Mouse (Mus musculus) cortical plate, adult 2 months (tissue): ENCODE measurements around the gene Gm28372. TPM values are rescaled to one million over a fixed set of nuclear protein-coding genes. Genes with fewer than 3 reads are reported as not detected.

Experiments
- H3K27ac ChIP-seq: fragments of 200-500 bp; 2 replicates; pipeline ENCODE4 v1.5.1; 2012; ENCODE audit warnings: low read length, control low read depth, inconsistent platforms; ENCODE audit not compliant: insufficient read depth
- H3K4me1 ChIP-seq: fragments of 200-500 bp; 2 replicates; pipeline ENCODE4 v1.6.1; 2011; ENCODE audit warnings: low read length; ENCODE audit not compliant: control insufficient read depth, insufficient read depth
- H3K4me3 ChIP-seq: fragments of 200-500 bp; 2 replicates; pipeline ENCODE4 v1.5.1; 2011; ENCODE audit warnings: mild to moderate bottlenecking, low read length, control low read depth; ENCODE audit not compliant: insufficient read depth
- CTCF ChIP-seq: fragments of 200-500 bp; IDR thresholded peaks from 2 replicates; pipeline ENCODE4 v1.5.1; 2011; ENCODE audit warnings: mild to moderate bottlenecking, control low read depth, low read length; ENCODE audit not compliant: insufficient read depth; ENCODE audit errors: extremely low read depth
- POLR2A ChIP-seq: fragments of 200-500 bp; IDR thresholded peaks from 2 replicates; pipeline ENCODE4 v1.6.1; 2011; ENCODE audit warnings: mild to moderate bottlenecking, low read length, control low read depth; ENCODE audit not compliant: insufficient read depth; ENCODE audit errors: extremely low read depth
- polyA plus RNA-seq: library from polyadenylated mRNA; depleted of rRNA; stranded (reverse); fragments of >200 nt; gene quantifications from 2 replicates; pipeline ENCODE4 v1.2.3, GENCODE M21; 2012

The Gm28372 gene
- polyA plus RNA-seq, 1 experiment = not detected

DNA sequence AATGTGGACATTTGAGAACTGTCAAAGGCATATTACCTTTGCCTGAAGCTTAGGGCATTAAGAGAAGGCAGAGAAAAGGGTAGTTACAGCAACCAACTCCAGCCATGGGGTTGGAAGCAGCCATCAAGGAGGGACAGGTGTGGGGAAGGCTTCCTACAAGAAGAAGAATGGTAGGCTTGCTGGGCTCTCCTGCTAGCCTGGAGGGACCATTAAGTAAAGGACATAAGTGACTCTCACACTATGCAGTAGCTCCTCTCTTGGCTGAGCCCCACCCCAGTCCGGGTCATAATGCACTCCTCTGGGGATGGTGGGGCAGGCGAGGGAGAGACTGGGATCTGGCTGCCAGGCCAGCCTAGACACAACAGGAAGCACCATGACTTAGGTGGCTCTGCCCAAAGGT is 1.1 kb downstream of the Gm28372 start, which contains the start of gene Tmem239:
Gene Tmem239, plus strand, starts transcription at position 301 of the 400 bp plus-strand sequence.
- no peak for TF ChIP-seq CTCF
- no peak for TF ChIP-seq POLR2A
- Histone ChIP-seq H3K27ac (no peak within 1 kb of the TSS), H3K4me1 (no peaks in the 10 kb centered on the region)

DNA sequence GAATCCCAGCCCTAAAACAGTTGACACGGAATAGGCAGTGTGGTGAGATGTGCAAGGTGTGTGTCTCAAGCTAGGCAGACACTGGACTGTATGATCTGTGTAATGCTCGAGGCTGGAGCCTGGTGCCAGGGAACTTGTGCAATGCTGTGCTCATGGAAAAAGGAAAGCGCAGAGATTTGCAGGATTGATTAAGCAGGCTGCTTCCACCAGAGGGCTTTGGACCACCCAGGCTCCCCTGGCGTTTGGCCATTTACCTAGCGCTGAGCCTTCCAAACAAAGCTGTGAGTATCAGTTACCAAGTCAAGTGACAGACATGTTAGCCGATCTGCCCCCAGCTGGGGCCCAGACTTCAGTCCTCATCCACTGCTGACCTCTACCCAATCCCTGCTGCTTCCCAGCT is 3.2 kb downstream of the Gm28372 start:
- TF ChIP-seq CTCF = no peak
- no peak for TF ChIP-seq POLR2A
- Histone ChIP-seq H3K27ac (no peak overlapping the region), H3K4me1 (no peaks in the 10 kb centered on the region), H3K4me3 (no peak overlapping the region)

More for the DNA sequence above, 1.1 kb downstream of the Gm28372 start, which contains the start of gene Tmem239:
- no peak within 1 kb of the TSS for H3K4me3 ChIP-seq

GRCm38 (mm10) chr2:130411558-130412495 is 6.8 kb downstream of the Gm28372 start:
- Histone ChIP-seq H3K4me1 (no peaks in the 10 kb centered on the region), H3K4me3 (no peak overlapping the region), H3K27ac (no peak overlapping the region)
- TF ChIP-seq CTCF (peak; percentile 78), POLR2A (no peak)

DNA sequence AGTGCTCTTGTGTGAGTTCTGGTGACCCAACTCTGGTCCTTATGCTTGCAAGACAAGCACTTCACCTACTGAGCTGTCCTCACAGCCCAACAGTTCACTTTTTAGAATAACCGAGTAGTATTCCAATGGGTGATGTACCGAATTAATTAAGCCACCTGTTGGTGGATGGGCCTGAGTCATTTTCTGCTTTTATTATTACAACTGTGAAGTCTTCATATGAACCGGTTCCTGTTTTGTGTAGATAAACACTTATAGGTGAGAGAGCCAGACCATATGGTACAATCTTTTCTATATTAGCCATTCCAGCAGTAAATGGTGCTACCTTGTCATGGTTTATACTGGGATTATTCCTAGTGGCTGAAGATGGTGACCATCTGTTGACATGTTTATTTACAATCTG is 7.7 kb downstream of the Gm28372 start:
- Histone ChIP-seq H3K4me3 (no peak overlapping the region), H3K4me1 (no peaks in the 10 kb centered on the region), H3K27ac (no peak overlapping the region)
- no peak for TF ChIP-seq POLR2A
- no peak for TF ChIP-seq CTCF

GRCm38 (mm10) chr2:130414094-130414856 is 9.2 kb downstream of the Gm28372 start:
- no peak overlapping the region for H3K4me3 ChIP-seq
- TF ChIP-seq CTCF = no peak
- TF ChIP-seq POLR2A = no peak
- no peak overlapping the region for H3K27ac ChIP-seq
- H3K4me1 ChIP-seq = no peaks in the 10 kb centered on the region

DNA sequence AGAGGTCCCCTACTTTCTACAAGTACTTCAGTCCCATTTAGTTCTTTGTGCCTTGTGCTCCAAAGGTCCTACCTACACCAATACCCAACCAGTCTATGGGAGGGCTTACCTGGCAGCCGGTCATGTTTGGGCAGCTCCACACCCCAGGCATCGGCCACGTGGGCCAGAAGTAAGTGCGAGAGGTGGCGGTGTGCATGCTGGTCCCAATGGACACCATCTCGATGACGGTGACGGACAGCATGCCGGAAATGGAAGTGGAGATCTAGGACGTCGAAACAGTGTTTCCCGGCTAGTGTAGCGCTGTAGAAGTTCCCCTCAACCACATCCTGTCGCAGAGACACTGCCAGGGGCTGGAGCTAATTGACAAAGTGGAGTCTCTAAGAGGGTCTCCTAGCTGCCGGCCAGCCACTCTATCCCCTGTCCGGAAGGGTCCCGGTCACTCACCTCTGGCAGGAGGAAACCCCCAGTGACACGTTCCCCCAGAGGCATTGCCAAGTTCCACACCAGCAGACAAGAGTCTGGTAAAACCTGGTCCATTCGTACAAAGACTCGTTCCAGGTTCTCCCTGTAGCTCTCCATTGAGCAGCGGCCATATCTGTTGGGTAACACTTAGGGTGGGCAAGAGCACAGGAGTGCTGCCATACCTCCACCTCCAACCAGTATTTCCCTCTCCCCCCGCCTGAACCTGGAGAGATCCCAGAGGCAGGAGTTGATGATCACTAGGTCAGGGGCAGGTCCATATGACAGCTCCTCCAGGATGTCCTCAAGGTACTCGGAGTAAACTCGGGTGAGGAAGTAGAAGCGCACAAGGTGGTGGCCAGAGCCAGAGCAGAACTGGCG is 17.0 kb downstream of the Gm28372 start:
- H3K4me3 ChIP-seq = no peak overlapping the region
- no peak for TF ChIP-seq POLR2A
- no peak for TF ChIP-seq CTCF
- no peak overlapping the region for H3K27ac ChIP-seq
- peaks cover 2% of the 10 kb centered on the region; the same call in 1 of the 2 replicates for H3K4me1 ChIP-seq

DNA sequence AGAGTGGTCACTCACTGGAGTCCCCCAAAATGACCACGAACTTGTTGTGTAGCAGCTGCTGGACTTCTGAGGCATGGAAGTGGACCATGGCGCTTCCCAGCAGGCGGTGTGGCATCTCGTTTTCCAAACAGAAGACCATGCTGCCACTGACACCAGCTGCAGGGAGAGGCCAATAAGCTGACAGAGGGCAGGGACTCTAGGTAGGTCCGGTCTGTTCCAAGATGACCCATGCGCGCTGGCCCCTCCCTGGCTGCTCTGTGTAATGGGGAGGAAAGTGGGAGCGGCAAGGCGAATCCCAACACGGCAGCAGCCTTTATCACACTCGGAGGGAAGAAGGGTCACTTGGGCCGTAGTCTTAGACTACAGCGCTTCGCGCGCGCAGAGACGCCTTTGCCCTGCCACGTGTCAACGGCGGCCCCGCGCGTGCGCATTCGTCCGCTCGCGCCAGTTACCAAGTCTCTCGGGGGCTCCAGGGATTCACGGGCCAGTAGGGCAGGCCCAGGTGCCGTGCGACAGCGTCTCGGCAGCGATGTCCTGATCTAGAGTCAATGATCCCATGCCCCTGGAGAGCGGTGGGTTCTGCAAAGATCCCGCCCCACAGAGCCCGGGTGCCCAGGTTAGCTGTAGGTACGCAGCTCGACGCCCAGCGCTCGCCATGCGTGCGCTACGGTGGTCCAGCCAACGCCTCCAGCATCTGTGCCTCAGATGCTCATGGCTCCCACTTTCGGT is 18.5 kb downstream of the Gm28372 start:
- Histone ChIP-seq H3K4me1 (peaks cover 2% of the 10 kb centered on the region; the same call in 1 of the 2 replicates), H3K4me3 (peak overlapping the region; percentile 85), H3K27ac (peak overlapping the region; percentile 89)
- TF ChIP-seq POLR2A = peak; percentile 43; the same call in 1 of the 2 replicates
- no peak for TF ChIP-seq CTCF

DNA sequence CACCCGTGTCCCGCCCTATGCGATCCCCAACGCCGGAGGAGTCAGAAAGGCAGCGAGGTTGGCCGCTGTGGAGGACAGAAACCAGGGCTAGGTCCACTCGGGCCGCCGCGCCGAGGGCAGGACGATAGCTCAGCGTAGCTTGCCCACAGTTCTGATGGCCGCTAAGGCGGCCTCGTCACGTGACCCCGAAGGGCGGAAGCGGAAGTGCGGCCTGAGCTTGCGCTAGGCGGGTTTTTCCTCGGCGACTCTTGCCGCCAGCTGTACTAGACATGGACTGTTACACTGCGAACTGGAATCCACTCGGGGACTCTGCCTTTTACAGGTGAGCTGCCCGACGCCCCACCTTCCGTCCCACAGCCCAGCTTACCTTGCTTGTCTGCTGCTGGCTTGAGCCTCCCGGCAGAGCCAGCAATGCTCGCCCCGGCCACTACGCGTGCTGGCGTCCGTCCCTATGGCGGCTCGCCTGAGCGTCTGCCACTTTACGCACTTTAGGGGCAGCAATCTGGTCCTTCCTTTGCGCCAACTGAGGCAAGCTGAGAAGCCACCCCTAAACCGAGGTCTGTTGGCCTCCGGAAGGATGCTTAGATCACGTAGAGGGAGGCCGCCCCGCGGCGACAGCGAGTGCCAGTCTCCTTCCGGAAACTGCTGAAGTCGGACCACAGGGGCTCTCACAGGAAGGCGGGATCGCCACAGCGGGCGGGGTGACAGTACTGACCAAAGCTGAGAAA is 19.3 kb downstream of the Gm28372 start, which contains the start of the genes Vps16 and Pced1a:
Gene Vps16, plus strand, starts transcription at position 214 of the 728 bp plus-strand sequence.
Gene Pced1a, minus strand, starts transcription at position 576 of the 728 bp plus-strand sequence.
- peak; percentile 27; the same call in 1 of the 2 replicates for TF ChIP-seq CTCF
- peak; percentile 93 for TF ChIP-seq POLR2A

More for the DNA sequence above, 19.3 kb downstream of the Gm28372 start, which contains the start of the genes Vps16 and Pced1a:
- Histone ChIP-seq H3K4me3 (peak within 1 kb of the TSS; percentile 85), H3K27ac (peak within 1 kb of the TSS; percentile 89), H3K4me1 (peaks cover 2% of the 10 kb centered on the region; the same call in 1 of the 2 replicates)
